Mouse (Mus musculus) 3T3-L1 (cell line): ENCODE measurements at regions not wholly inside any gene's neighbourhood (a gene's known extent, or its start where the extent isn't known, plus 50 kb on each side); places are given as distances from the start of the nearest gene placed in this dataset.

Experiments used
- DNase-seq: peaks from one replicate; pipeline ENCODE4 v3.0.0-alpha.2; 2015; ENCODE audit warnings: low read depth, low spot score

- DNase-seq = no peak
Observed at GRCm38 (mm10) chr1:35580474-35580873, 487.7 kb upstream of the Hs6st1 start.

- DNase-seq = no peak
Observed at GRCm38 (mm10) chr1:35587900-35588299, 480.3 kb upstream of the Hs6st1 start.

GRCm38 (mm10) chr1:35588939-35589338, 479.3 kb upstream of the Hs6st1 start:
- no peak for DNase-seq

GRCm38 (mm10) chr1:35600847-35601246, 467.4 kb upstream of the Hs6st1 start:
- DNase-seq = no peak

GRCm38 (mm10) chr1:35615131-35615530, 453.1 kb upstream of the Hs6st1 start:
- DNase-seq = no peak

GRCm38 (mm10) chr1:35619476-35619875, 448.7 kb upstream of the Hs6st1 start:
- DNase-seq = no peak

- DNase-seq = no peak
Observed at GRCm38 (mm10) chr1:35642595-35642994, 425.6 kb upstream of the Hs6st1 start.

- DNase-seq = no peak
Observed at GRCm38 (mm10) chr1:35653119-35653956, 414.9 kb upstream of the Hs6st1 start.

- DNase-seq = no peak
Observed at GRCm38 (mm10) chr1:35663006-35663405, 405.2 kb upstream of the Hs6st1 start.

- no peak for DNase-seq
Observed at GRCm38 (mm10) chr1:35673524-35673923, 394.7 kb upstream of the Hs6st1 start.

GRCm38 (mm10) chr1:35673992-35674391, 394.2 kb upstream of the Hs6st1 start:
- no peak for DNase-seq

GRCm38 (mm10) chr1:35682511-35682949, 385.7 kb upstream of the Hs6st1 start:
- no peak for DNase-seq

GRCm38 (mm10) chr1:35685651-35686050, 382.5 kb upstream of the Hs6st1 start:
- no peak for DNase-seq

- no peak for DNase-seq
Observed at GRCm38 (mm10) chr1:35694349-35694748, 373.9 kb upstream of the Hs6st1 start.

- DNase-seq = no peak
Observed at GRCm38 (mm10) chr1:35694775-35695591, 373.2 kb upstream of the Hs6st1 start.

GRCm38 (mm10) chr1:35697218-35697617, 371.0 kb upstream of the Hs6st1 start:
- DNase-seq = no peak

GRCm38 (mm10) chr1:35697834-35698500, 370.2 kb upstream of the Hs6st1 start:
- DNase-seq = no peak

GRCm38 (mm10) chr1:35702585-35702984, 365.6 kb upstream of the Hs6st1 start:
- no peak for DNase-seq

- no peak for DNase-seq
Observed at GRCm38 (mm10) chr1:35706336-35706735, 361.9 kb upstream of the Hs6st1 start.

- DNase-seq = no peak
Observed at GRCm38 (mm10) chr1:35708176-35708788, 359.9 kb upstream of the Hs6st1 start.

- no peak for DNase-seq
Observed at GRCm38 (mm10) chr1:35709214-35709613, 359.0 kb upstream of the Hs6st1 start.

GRCm38 (mm10) chr1:35713961-35714360, 354.2 kb upstream of the Hs6st1 start:
- DNase-seq = no peak
